Mouse (Mus musculus) liver, embryonic 14.5 days (tissue): Measurements from ENCODE around the gene Mtx3.

Experiments used
- CTCF ChIP-seq: IDR thresholded peaks from 2 replicates; pipeline ENCODE4 v1.5.1; 2016; ENCODE audit warnings: antibody characterized with exemption, low read depth, control low read depth
- EP300 ChIP-seq: IDR thresholded peaks from 2 replicates; pipeline ENCODE4 v1.6.1; 2016; ENCODE audit warnings: antibody characterized with exemption, low read depth

DNA sequence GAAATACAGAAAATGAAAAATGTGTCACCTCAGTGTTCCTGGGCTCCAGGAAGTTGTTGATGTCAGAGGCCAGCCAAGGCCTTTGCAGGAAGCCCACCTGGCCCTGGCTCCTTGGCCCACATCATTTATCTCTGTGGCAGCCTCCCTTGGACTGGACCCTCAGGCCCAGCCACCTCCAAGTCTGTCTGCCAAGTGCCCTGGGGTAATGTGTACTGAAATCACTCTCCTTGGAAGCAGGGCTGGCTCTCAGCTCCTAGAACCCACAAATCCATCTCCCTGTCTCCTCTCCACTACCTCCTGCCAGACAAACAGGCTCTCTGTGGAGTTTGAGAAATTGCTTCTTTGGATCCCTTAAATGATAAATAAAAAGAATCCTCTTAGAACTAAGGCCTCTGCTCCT is 36.0 kb downstream of the Mtx3 start:
- TF ChIP-seq EP300 (no peak), CTCF (no peak)
